Mouse (Mus musculus): Measurements from ENCODE around the gene Gm35315.
"Not testable (repeated sequence)": the region's sequence is repeated elsewhere in the genome, so short reads cannot be mapped to it uniquely, and the experiment has no call there.

Gene Gm35315

GRCm38 (mm10) chr5:110101716-110102347, 7.6 kb upstream of the Gm35315 start:
- in situ Hi-C loops (cut with MboI; ENCODE audit: low sequenced_read_pairs): no loop called here

GRCm38 (mm10) chr5:110100921-110101631, 6.9 kb upstream of the Gm35315 start:
- in situ Hi-C loops (cut with MboI; ENCODE audit: low sequenced_read_pairs): no loop called here

GRCm38 (mm10) chr5:110099656-110100580, 5.7 kb upstream of the Gm35315 start, which contains the start of gene Plcxd1:
Gene Plcxd1 (plus strand): TSS chr5:110099969.
- in situ Hi-C loops (cut with MboI; ENCODE audit: low sequenced_read_pairs): no loop called here

GRCm38 (mm10) chr5:110098991-110099477, 4.8 kb upstream of the Gm35315 start:
- in situ Hi-C loops (cut with MboI; ENCODE audit: low sequenced_read_pairs): no loop called here

- in situ Hi-C loops (cut with MboI; ENCODE audit: low sequenced_read_pairs): no loop called here
These were observed 610 bp upstream of the Gm35315 start for GRCm38 (mm10) chr5:110094847-110095213.

- in situ Hi-C loops (cut with MboI; ENCODE audit: low sequenced_read_pairs): no loop called here
These were observed 2.7 kb downstream of the Gm35315 start for GRCm38 (mm10) chr5:110091546-110091945.

- in situ Hi-C loops (cut with MboI; ENCODE audit: low sequenced_read_pairs): no loop called here
These were observed 7.9 kb downstream of the Gm35315 start for GRCm38 (mm10) chr5:110086161-110086866.

- in situ Hi-C loops (cut with MboI; ENCODE audit: low sequenced_read_pairs): no loop called here
These were observed 11.3 kb downstream of the Gm35315 start for GRCm38 (mm10) chr5:110082961-110083360.

GRCm38 (mm10) chr5:110072413-110072812, 21.8 kb downstream of the Gm35315 start, which contains the start of gene Gm17655:
Gene Gm17655 (minus strand): TSS chr5:110072513.
- in situ Hi-C loops (cut with MboI; ENCODE audit: low sequenced_read_pairs): not testable (repeated sequence)

GRCm38 (mm10) chr5:110057637-110058408, 36.4 kb downstream of the Gm35315 start:
- in situ Hi-C loops (cut with MboI; ENCODE audit: low sequenced_read_pairs): no loop called here
